Mouse (Mus musculus): ENCODE measurements around the gene Stab2.

Gene Stab2

GRCm38 (mm10) chr10:87007385-87008214 is at the start of gene Stab2:
TSS of gene Stab2 (minus strand) at chr10:87008025.
- in situ Hi-C loops (cut with MboI) = no loop called here

- in situ Hi-C loops (cut with MboI) = no loop called here
Observed at GRCm38 (mm10) chr10:87051714-87052113, 43.9 kb upstream of the Stab2 start.

GRCm38 (mm10) chr10:87049179-87049578 is 41.4 kb upstream of the Stab2 start:
- in situ Hi-C loops (cut with MboI) = no loop called here

- in situ Hi-C loops (cut with MboI) = no loop called here
Observed at GRCm38 (mm10) chr10:87046931-87047468, 39.2 kb upstream of the Stab2 start.

- in situ Hi-C loops (cut with MboI) = no loop called here
Observed at GRCm38 (mm10) chr10:87046469-87046868, 38.6 kb upstream of the Stab2 start.

GRCm38 (mm10) chr10:87045273-87045672 is 37.4 kb upstream of the Stab2 start:
- in situ Hi-C loops (cut with MboI) = no loop called here

- in situ Hi-C loops (cut with MboI) = no loop called here
Observed at GRCm38 (mm10) chr10:87041265-87041664, 33.4 kb upstream of the Stab2 start.

- in situ Hi-C loops (cut with MboI) = no loop called here
Observed at GRCm38 (mm10) chr10:87039800-87040199, 32.0 kb upstream of the Stab2 start.

GRCm38 (mm10) chr10:87039340-87039739 is 31.5 kb upstream of the Stab2 start:
- in situ Hi-C loops (cut with MboI) = no loop called here

GRCm38 (mm10) chr10:87037062-87037461 is 29.2 kb upstream of the Stab2 start:
- in situ Hi-C loops (cut with MboI) = no loop called here

- in situ Hi-C loops (cut with MboI) = no loop called here
Observed at GRCm38 (mm10) chr10:87036271-87036703, 28.5 kb upstream of the Stab2 start.

- in situ Hi-C loops (cut with MboI) = no loop called here
Observed at GRCm38 (mm10) chr10:87035866-87036265, 28.0 kb upstream of the Stab2 start.

- in situ Hi-C loops (cut with MboI) = no loop called here
Observed at GRCm38 (mm10) chr10:87032768-87033167, 24.9 kb upstream of the Stab2 start.

- in situ Hi-C loops (cut with MboI) = loop anchor here (10.0 kb wide), 1 partner anchor 480 kb away; no protein-coding TSS in a partner anchor
Observed at GRCm38 (mm10) chr10:87024884-87025283, 17.1 kb upstream of the Stab2 start.

- in situ Hi-C loops (cut with MboI) = loop anchor here (10.0 kb wide), 1 partner anchor 484 kb away; no protein-coding TSS in a partner anchor
Observed at GRCm38 (mm10) chr10:87020711-87021110, 12.9 kb upstream of the Stab2 start.

- in situ Hi-C loops (cut with MboI) = no loop called here
Observed at GRCm38 (mm10) chr10:87018876-87019275, 11.1 kb upstream of the Stab2 start.

- in situ Hi-C loops (cut with MboI) = no loop called here
Observed at GRCm38 (mm10) chr10:87016151-87016692, 8.4 kb upstream of the Stab2 start.

GRCm38 (mm10) chr10:87015403-87015802 is 7.6 kb upstream of the Stab2 start:
- in situ Hi-C loops (cut with MboI) = no loop called here

GRCm38 (mm10) chr10:87014391-87014965 is 6.7 kb upstream of the Stab2 start:
- in situ Hi-C loops (cut with MboI) = no loop called here

- in situ Hi-C loops (cut with MboI) = no loop called here
Observed at GRCm38 (mm10) chr10:87012087-87012486, 4.3 kb upstream of the Stab2 start.

GRCm38 (mm10) chr10:87008215-87008499 is 332 bp upstream of the Stab2 start:
- in situ Hi-C loops (cut with MboI) = no loop called here

- in situ Hi-C loops (cut with MboI) = no loop called here
Observed at GRCm38 (mm10) chr10:86992238-86992976, 15.4 kb downstream of the Stab2 start.

Data from mature B cell (primary cell).